Mouse (Mus musculus): ENCODE measurements at regions not wholly inside any gene's neighbourhood (a gene's known extent, or its start where the extent isn't known, plus 50 kb on each side); places are given as distances from the start of the nearest gene placed in this dataset.

- TF ChIP-seq TAL1 (IDR thresholded peaks at IDR 0.05; ENCODE audit: low read length): no peak
- no peak for TF ChIP-seq GATA1 (IDR thresholded peaks at IDR 0.05; ENCODE audit: low read length)
Measured at GRCm38 (mm10) chr11:113009376-113009775, 227.4 kb downstream of the Sox9 start.

All from erythroblast, embryonic 14.5 days (primary cell).